7 mouse cellular contexts compared by ENCODE assay signal in genomic region chr13:49016311-49016761, GRCm38 (mm10). TPM values are rescaled to one million over a fixed set of nuclear protein-coding genes. Genes with fewer than 3 reads are reported as not detected.
DNase-seq lines count a peak whose midpoint lies in the region; ATAC-seq lines count a peak whose summit lies in the region.

No protein-coding gene starts in this region.

- peak overlapping the region; percentile 52 for H3K9ac ChIP-seq in embryonic facial prominence, embryonic 14.5 days (ENCODE audit: low read depth, low read length)
- peak overlapping the region; percentile 28; the same call in 1 of the 2 replicates for H3K9ac ChIP-seq in midbrain, embryonic 11.5 days (ENCODE audit: low read length)
- H3K9ac ChIP-seq in stomach, embryonic 16.5 days (ENCODE audit: low read length): peak overlapping the region; percentile 20

- no peaks in the 10 kb centered on the region for H3K36me3 ChIP-seq in embryonic facial prominence, embryonic 14.5 days (ENCODE audit: control insufficient read depth, insufficient read depth, low read length)
- H3K36me3 ChIP-seq in midbrain, embryonic 11.5 days (ENCODE audit: control insufficient read depth, insufficient read depth, low read length): no peaks in the 10 kb centered on the region
- no peaks in the 10 kb centered on the region for H3K36me3 ChIP-seq in stomach, embryonic 16.5 days (ENCODE audit: control insufficient read depth, insufficient read depth, low read length)

- peaks cover 25% of the 10 kb centered on the region for H3K4me1 ChIP-seq in embryonic facial prominence, embryonic 14.5 days (ENCODE audit: control insufficient read depth, insufficient read depth, low read length)
- H3K4me1 ChIP-seq in midbrain, embryonic 11.5 days (ENCODE audit: control insufficient read depth, insufficient read depth, low read length): peaks cover 16% of the 10 kb centered on the region
- H3K4me1 ChIP-seq in stomach, embryonic 16.5 days (ENCODE audit: control insufficient read depth, insufficient read depth, low read length): peaks cover 17% of the 10 kb centered on the region; the same call in 1 of the 2 replicates

- ATAC-seq in cerebellum, adult (ENCODE audit: insufficient number of reproducible peaks, low FRiP score, low TSS enrichment): peak; percentile 89
- ATAC-seq in embryonic facial prominence, embryonic 14.5 days (ENCODE audit: low read depth): peak; percentile 89
- peak; percentile 80 for ATAC-seq in midbrain, embryonic 11.5 days (ENCODE audit: low FRiP score)
- peak; percentile 83 for ATAC-seq in stomach, embryonic 16.5 days (ENCODE audit: insufficient read depth, low FRiP score)

- H3K4me2 ChIP-seq in embryonic facial prominence, embryonic 14.5 days (ENCODE audit: low read depth, low read length): peak overlapping the region; percentile 64
- H3K4me2 ChIP-seq in midbrain, embryonic 11.5 days: peak overlapping the region; percentile 43
- peak overlapping the region; percentile 54 for H3K4me2 ChIP-seq in stomach, embryonic 16.5 days (ENCODE audit: low read depth, low read length)

- H3K27me3 ChIP-seq in embryonic facial prominence, embryonic 14.5 days (replicated peaks; ENCODE audit: control insufficient read depth, insufficient read depth, low read length): no peaks in the 10 kb centered on the region
- H3K27me3 ChIP-seq in midbrain, embryonic 11.5 days (ENCODE audit: control insufficient read depth, insufficient read depth, low read length): 0 out of 2 replicates have a peak, but pooled peaks cover 3% of the 10 kb centered on the region
- no peaks in the 10 kb centered on the region for H3K27me3 ChIP-seq in stomach, embryonic 16.5 days (ENCODE audit: control insufficient read depth, insufficient read depth, low read length)

- peak overlapping the region; percentile 16 for H3K4me3 ChIP-seq in embryonic facial prominence, embryonic 14.5 days (ENCODE audit: low read depth, low read length)
- peak overlapping the region; percentile 6; the same call in 1 of the 2 replicates for H3K4me3 ChIP-seq in midbrain, embryonic 11.5 days (ENCODE audit: low read depth, low read length)
- peak overlapping the region; percentile 22 for H3K4me3 ChIP-seq in stomach, embryonic 16.5 days (replicated peaks; ENCODE audit: low read length)

- H3K27ac ChIP-seq in embryonic facial prominence, embryonic 14.5 days (replicated peaks; ENCODE audit: low read depth, low read length): peak overlapping the region; percentile 90
- no peak overlapping the region for H3K27ac ChIP-seq in midbrain, embryonic 11.5 days (ENCODE audit: low read depth, low read length)
- peak overlapping the region; percentile 77 for H3K27ac ChIP-seq in stomach, embryonic 16.5 days (ENCODE audit: low read length)

- H3K9me3 ChIP-seq in embryonic facial prominence, embryonic 14.5 days (ENCODE audit: control insufficient read depth, low read length): peaks cover 6% of the 10 kb centered on the region; the same call in 1 of the 2 replicates
- peaks cover 4% of the 10 kb centered on the region; the same call in 1 of the 2 replicates for H3K9me3 ChIP-seq in midbrain, embryonic 11.5 days (ENCODE audit: control insufficient read depth, low read length)
- H3K9me3 ChIP-seq in stomach, embryonic 16.5 days (replicated peaks; ENCODE audit: control insufficient read depth, low read length): peaks cover 6% of the 10 kb centered on the region

- intact Hi-C loops in left cerebral cortex, postnatal 4 days (cut with DNase I): no loop called here

- 2% methylated on average over 12 of the region's 16 CpGs for WGBS in embryonic facial prominence, embryonic 14.5 days
- WGBS in midbrain, embryonic 11.5 days: 2% methylated on average over 16 of the region's 16 CpGs
- WGBS in stomach, embryonic 16.5 days: 13% methylated on average over 16 of the region's 16 CpGs

- peak; percentile 96 for DNase-seq in embryonic facial prominence, embryonic 14.5 days (ENCODE audit: low spot score)
- DNase-seq in heart, adult 9 months (ENCODE audit: low spot score in 2 of 2): peak; percentile 17 to 40
- DNase-seq in kidney, adult 8-10 months: peak; percentile 58 to 65
- DNase-seq in left cerebral cortex, postnatal 4 days: peak; percentile 99
- DNase-seq in midbrain, embryonic 11.5 days (ENCODE audit: low spot score, missing footprints): peak; percentile 96

RNA-seq across cellular contexts. Expression of gene Fam120a, which starts 48.5 kb away (rescaled TPM):
- 38.3 and 39.7 TPM in 2 replicates for polyA plus RNA-seq in embryonic facial prominence, embryonic 14.5 days (2014; fragmentation: Nextera tagmentation; extraction: Ambion mirVana)
- total RNA-seq in left cerebral cortex, postnatal 4 days (2021): 10 to 100 TPM; 76.8 to 77.6 TPM
- 17.1 and 19.3 TPM in 2 replicates for polyA plus RNA-seq in midbrain, embryonic 11.5 days (2014; fragmentation: Nextera tagmentation; extraction: Ambion mirVana)
- polyA plus RNA-seq in stomach, embryonic 16.5 days (2015; fragmentation: Nextera tagmentation; extraction: Ambion mirVana): 25.4 and 27.8 TPM in 2 replicates

Comparison
In these comparisons a context has a peak if more than half of its experiments do, and no peak if none do; other contexts are left out.
1. DNase-seq: peak in every context shown above with its lines; median percentile 99 in left cerebral cortex, postnatal 4 days; 96 in embryonic facial prominence, embryonic 14.5 days; 96 in midbrain, embryonic 11.5 days; 62 in kidney, adult 8-10 months; 28 in heart, adult 9 months.